ENCODE assay signal across 19 mouse cellular contexts in genomic region chr12:89482223-89482622, GRCm38 (mm10).
"Had no signal": no experiment of that assay in that cellular context is flagged by ENCODE, and none has a peak within 500 bp of the region (broad histone marks: within the 10 kb centered on the region; RNA-seq: fewer than 3 reads in every experiment).

No protein-coding gene starts in this region.

- H3K4me2 ChIP-seq: intestine, embryonic 15.5 days; kidney, embryonic 15.5 days; limb, embryonic 12.5 days; limb, embryonic 15.5 days; liver, embryonic 11.5 days; midbrain, embryonic 13.5 days had no signal

- H3K27me3 ChIP-seq: intestine, embryonic 15.5 days; kidney, embryonic 15.5 days; limb, embryonic 12.5 days; limb, embryonic 15.5 days; megakaryocyte, embryonic 14.5 days; midbrain, embryonic 13.5 days had no signal

- H3K9me3 ChIP-seq: intestine, embryonic 15.5 days; kidney, embryonic 15.5 days; limb, embryonic 12.5 days; limb, embryonic 15.5 days; megakaryocyte, embryonic 14.5 days; midbrain, embryonic 10.5 days; midbrain, embryonic 13.5 days had no signal

- DNase-seq: kidney, adult 11 months; kidney, adult 8-10 months; kidney, postnatal 10 days; kidney, postnatal 36 days; layer of hippocampus, postnatal 36 days; left cerebral cortex, postnatal 4 days; liver, postnatal 0 days; thymus, adult 18-20 months; thymus, postnatal 36 days had no signal

- H3K9ac ChIP-seq: intestine, embryonic 15.5 days; kidney, embryonic 15.5 days; limb, embryonic 12.5 days; limb, embryonic 15.5 days; liver, embryonic 14.5 days; liver, postnatal 0 days; midbrain, embryonic 13.5 days had no signal

- H3K4me1 ChIP-seq: intestine, embryonic 15.5 days; kidney, embryonic 15.5 days; limb, embryonic 12.5 days; limb, embryonic 15.5 days; megakaryocyte, embryonic 14.5 days; midbrain, embryonic 10.5 days; midbrain, embryonic 13.5 days had no signal

- H3K36me3 ChIP-seq: intestine, embryonic 15.5 days; kidney, embryonic 15.5 days; limb, embryonic 12.5 days; limb, embryonic 15.5 days; midbrain, embryonic 10.5 days; midbrain, embryonic 13.5 days had no signal

- H3K4me3 ChIP-seq: intestine, embryonic 15.5 days; kidney, embryonic 15.5 days; limb, embryonic 12.5 days; limb, embryonic 15.5 days; megakaryocyte, embryonic 14.5 days; midbrain, embryonic 10.5 days; midbrain, embryonic 13.5 days had no signal

- ATAC-seq: intestine, embryonic 15.5 days; liver, postnatal 0 days; midbrain, embryonic 13.5 days; midbrain, embryonic 16.5 days had no signal

- H3K27ac ChIP-seq: intestine, embryonic 15.5 days; kidney, embryonic 15.5 days; limb, embryonic 12.5 days; limb, embryonic 15.5 days; liver, embryonic 14.5 days; midbrain, embryonic 10.5 days; midbrain, embryonic 13.5 days had no signal
